Mouse (Mus musculus): ENCODE results near the gene Ppm1e.

Gene Ppm1e

GRCm38 (mm10) chr11:87322558-87322957 lies 36.3 kb downstream of the Ppm1e start:
- ChIA-PET CTCF (no interaction called here), POLR2A (no interaction called here)

DNA sequence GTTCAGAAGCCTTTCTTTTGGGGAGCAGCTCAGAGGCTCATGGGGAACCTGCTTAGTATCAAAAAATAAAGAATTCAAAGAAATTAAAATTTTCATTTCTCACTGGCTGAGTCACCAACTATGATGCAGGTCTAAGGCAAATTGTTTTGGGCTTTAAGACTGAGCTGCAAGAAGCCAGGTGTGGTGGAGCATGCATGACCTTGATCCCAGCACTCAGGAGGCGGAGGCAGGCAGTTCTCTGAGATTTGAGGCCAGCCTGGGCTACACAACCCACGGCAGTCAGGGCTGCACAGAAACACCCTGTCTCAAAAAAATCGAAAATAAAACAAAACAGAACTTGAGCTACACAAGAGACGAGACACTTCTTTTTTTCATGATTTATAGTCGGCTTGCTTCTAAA lies 38.8 kb downstream of the Ppm1e start:
- ChIA-PET POLR2A (interaction anchor here (0.5 to 1.4 kb wide), 8 partner anchors 41 to 439 kb away, joined by 3 to 4 read pairs (median 4); partner anchors contain the start of gene Tex14 (in 1 of the 4)), CTCF (interaction anchor here (0.6 to 1.0 kb wide), 6 partner anchors 14 to 1937 kb away, joined by 3 to 11 read pairs (median 4); no protein-coding TSS in a partner anchor)

- ChIA-PET POLR2A (interaction anchor here in 1 of 4 experiments (0.7 to 1.7 kb wide), 3 partner anchors 9 to 40 kb away, joined by 3 to 4 read pairs (median 3); no protein-coding TSS in a partner anchor), CTCF (interaction anchor here in 1 of 4 experiments (0.9 kb wide), 1 partner anchor 15 kb away, joined by 3 read pairs; no protein-coding TSS in a partner anchor)
Observed at GRCm38 (mm10) chr11:87318956-87319708, 39.7 kb downstream of the Ppm1e start.

DNA sequence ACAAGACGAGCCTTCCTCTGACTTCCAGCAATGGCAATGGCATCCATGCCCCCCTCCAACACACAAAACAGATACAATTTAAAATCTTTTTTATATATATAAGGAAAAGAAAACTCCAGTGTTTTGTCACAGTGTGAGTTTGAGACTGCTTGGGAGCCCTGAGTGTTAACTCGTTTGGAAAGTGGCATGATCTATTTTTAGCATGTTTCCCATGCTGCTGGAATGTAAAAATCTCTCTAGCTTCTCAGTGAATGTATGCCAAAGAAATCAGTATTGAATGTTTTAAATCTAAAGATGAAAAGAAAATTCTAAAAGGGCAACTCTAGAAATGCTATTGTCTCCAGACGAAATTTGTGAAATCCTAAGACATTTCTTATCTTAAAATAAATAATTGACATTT lies 45.3 kb downstream of the Ppm1e start:
- CTCF ChIA-PET: no interaction called here
- POLR2A ChIA-PET: interaction anchor here in 1 of 4 experiments (1.2 to 1.4 kb wide), 2 partner anchors 10 to 92 kb away, joined by 3 read pairs; partner anchors contain the start of gene Tex14

- CTCF ChIA-PET: interaction anchor here in 1 of 4 experiments (0.6 kb wide), 1 partner anchor 24 kb away, joined by 3 read pairs; no protein-coding TSS in a partner anchor
- POLR2A ChIA-PET: interaction anchor here in 2 of 4 experiments (1.1 to 1.2 kb wide), 2 partner anchors 8 to 19 kb away, joined by 3 to 4 read pairs; no protein-coding TSS in a partner anchor
Observed at GRCm38 (mm10) chr11:87310309-87310708, 48.5 kb downstream of the Ppm1e start.

DNA sequence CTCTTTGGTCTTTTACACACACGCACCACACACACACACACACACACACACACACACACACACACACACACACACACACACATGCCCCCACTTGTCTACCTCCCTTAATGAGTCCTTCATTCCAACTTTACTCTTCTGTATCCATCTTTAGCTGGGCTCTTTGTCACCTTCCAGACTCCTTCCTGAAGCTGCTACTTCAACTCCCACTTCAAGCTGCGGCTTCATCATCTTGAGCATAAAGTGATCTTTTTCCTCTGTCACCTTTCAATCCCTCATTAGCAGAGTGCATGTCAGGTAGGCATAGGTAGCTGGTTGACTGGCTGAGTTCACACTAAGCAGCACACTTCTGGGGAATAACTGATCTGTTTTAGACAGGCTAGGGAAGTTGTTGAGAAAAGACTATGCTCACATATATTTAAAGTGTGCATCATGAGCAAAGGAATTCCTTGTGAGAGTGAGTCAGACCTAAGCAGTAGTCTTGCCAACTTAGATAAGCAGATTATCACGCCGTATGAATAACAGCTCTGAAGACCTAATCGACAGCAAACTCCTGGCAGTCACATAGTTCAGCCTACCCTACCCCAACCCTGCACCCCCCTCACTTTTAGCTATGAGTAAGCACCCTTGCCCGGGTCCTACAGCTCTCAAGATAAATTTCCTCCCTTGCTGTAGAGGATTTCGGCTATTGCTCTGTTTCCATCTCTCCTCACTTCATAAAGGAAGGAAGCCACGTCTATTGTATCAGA lies 49.3 kb downstream of the Ppm1e start:
- ChIA-PET POLR2A (interaction anchor here in 2 of 4 experiments (0.7 to 1.2 kb wide), 4 partner anchors 9 to 1235 kb away, joined by 3 to 4 read pairs (median 4); no protein-coding TSS in a partner anchor), CTCF (interaction anchor here in 1 of 4 experiments (0.6 kb wide), 1 partner anchor 88 kb away, joined by 7 read pairs; no protein-coding TSS in a partner anchor)

GRCm38 (mm10) chr11:87299066-87299465 lies 59.8 kb downstream of the Ppm1e start:
- CTCF ChIA-PET: no interaction called here
- POLR2A ChIA-PET: no interaction called here

GRCm38 (mm10) chr11:87296467-87296866 lies 62.4 kb downstream of the Ppm1e start:
- POLR2A ChIA-PET: no interaction called here
- CTCF ChIA-PET: no interaction called here

GRCm38 (mm10) chr11:87295636-87296035 lies 63.2 kb downstream of the Ppm1e start:
- ChIA-PET POLR2A (no interaction called here), CTCF (no interaction called here)

DNA sequence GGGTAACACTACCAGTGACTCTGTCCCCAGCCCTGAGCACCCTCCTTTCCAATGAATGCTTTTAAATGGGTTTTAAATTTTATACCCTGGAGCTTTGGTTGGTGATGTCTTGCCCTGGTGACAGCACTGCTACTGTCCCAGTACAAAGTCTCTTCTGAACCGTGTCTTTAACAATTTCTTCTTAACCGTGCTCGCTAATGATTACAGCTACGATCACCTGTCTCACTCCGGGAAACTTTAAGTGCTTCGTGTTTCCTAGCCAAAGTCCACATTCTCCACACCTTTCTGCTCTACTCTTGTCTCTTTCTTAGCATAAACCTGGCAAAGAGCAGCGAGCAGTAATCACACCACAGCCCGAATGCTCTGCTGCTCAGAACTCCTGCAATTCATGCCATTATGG lies 69.5 kb downstream of the Ppm1e start:
- POLR2A ChIA-PET: no interaction called here
- CTCF ChIA-PET: no interaction called here

DNA sequence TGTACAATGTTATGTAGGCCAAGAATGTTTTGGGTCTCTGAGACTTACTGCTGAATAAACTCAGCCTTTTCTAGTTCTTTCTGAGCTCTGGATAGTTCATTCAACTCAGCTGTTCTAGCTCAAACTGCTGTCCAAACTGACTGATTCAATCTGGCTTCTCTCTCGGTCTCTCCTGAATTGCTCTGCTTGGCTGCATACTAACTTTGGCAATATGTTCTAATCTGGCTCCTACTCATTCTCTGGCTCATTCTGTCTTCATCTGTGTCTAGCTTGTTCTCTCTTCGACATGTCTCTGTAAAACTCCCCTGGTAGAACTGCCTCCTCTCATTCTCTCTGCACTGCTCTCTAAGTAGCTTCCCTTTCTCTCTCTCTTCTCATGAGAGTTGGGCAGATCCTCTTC lies 72.6 kb downstream of the Ppm1e start:
- CTCF ChIA-PET: interaction anchor here in 1 of 4 experiments (0.6 kb wide), 1 partner anchor 24 kb away, joined by 3 read pairs; no protein-coding TSS in a partner anchor
- POLR2A ChIA-PET: no interaction called here

DNA sequence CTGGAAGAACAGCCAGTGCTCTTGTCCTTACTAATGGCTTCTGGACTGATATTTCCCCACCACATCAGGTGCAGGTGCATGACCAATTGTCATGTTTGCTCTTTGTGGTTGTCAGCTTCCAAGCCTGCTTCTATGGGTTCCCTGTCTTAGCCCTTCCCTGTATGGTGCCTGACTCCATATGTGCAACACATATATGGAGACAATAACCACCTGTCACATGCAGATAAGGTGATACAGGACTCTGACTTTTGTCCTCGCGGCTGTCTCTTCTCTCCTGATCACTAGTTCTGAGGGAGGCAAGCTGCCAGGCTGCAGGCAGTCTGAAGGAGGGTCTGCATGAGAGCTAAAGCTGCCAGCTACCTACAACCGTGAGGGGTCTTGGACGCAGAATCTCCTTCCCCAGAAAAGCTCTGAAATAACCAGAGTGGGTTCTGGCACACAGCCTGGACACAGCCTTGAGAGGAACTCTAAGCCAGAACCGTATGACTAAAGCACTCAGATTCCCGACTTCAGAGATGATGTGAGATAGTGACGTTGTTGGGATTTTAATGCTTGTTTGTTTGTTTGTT lies 76.8 kb downstream of the Ppm1e start:
- CTCF ChIA-PET: no interaction called here
- POLR2A ChIA-PET: interaction anchor here in 1 of 4 experiments (0.6 kb wide), 1 partner anchor 1603 kb away, joined by 4 read pairs; no protein-coding TSS in a partner anchor

- ChIA-PET POLR2A (interaction anchor here in 1 of 4 experiments (1.0 to 1.3 kb wide), 2 partner anchors 40 to 125 kb away, joined by 3 read pairs; no protein-coding TSS in a partner anchor), CTCF (interaction anchor here in 1 of 4 experiments (0.6 kb wide), 1 partner anchor 46 kb away, joined by 6 read pairs; no protein-coding TSS in a partner anchor)
Observed at GRCm38 (mm10) chr11:87279461-87279860, 79.4 kb downstream of the Ppm1e start.

GRCm38 (mm10) chr11:87278807-87279206 lies 80.0 kb downstream of the Ppm1e start:
- CTCF ChIA-PET: no interaction called here
- POLR2A ChIA-PET: interaction anchor here in 1 of 4 experiments (1.0 to 1.3 kb wide), 2 partner anchors 41 to 125 kb away, joined by 3 read pairs; no protein-coding TSS in a partner anchor

- CTCF ChIA-PET: interaction anchor here in 1 of 4 experiments (1.6 kb wide), 1 partner anchor 122 kb away, joined by 4 read pairs; no protein-coding TSS in a partner anchor
- POLR2A ChIA-PET: interaction anchor here (0.7 to 1.2 kb wide), 6 partner anchors 16 to 167 kb away, joined by 3 to 5 read pairs (median 3); partner anchors contain the start of genes Prr11 (in 1 of the 4) and Ska2 (in 1 of the 4)
Observed at GRCm38 (mm10) chr11:87276240-87276985, 82.4 kb downstream of the Ppm1e start.

- CTCF ChIA-PET: interaction anchor here in 1 of 4 experiments (1.6 kb wide), 1 partner anchor 122 kb away, joined by 4 read pairs; no protein-coding TSS in a partner anchor
Observed at GRCm38 (mm10) chr11:87275420-87276048, 83.3 kb downstream of the Ppm1e start.

GRCm38 (mm10) chr11:87272725-87273124 lies 86.1 kb downstream of the Ppm1e start:
- CTCF ChIA-PET: no interaction called here
- POLR2A ChIA-PET: no interaction called here

More at GRCm38 (mm10) chr11:87275420-87276048, 83.3 kb downstream of the Ppm1e start:
- POLR2A ChIA-PET: interaction anchor here in 1 of 4 experiments (1.0 to 1.2 kb wide), 4 partner anchors 15 to 167 kb away, joined by 3 to 4 read pairs (median 3); partner anchors contain the start of genes Prr11 and Ska2

DNA sequence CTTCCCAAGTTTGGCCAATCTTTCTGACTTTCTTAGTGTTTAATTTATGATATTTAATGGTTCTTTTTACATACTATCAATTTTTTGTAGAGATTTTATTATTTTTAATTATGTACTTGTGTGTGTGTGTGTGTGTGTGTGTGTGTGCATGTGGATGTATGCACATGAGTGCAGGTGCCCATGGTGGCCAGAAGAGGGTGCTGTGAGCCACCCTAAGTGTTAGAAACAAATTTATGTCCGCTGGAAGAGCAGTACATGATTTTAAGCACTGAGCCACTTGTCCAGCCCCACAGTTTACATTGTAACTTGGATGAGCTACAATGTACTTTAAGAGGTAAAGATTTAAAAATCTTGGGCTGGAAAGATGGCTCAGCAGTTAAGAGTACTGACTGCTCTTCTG lies 87.3 kb downstream of the Ppm1e start:
- ChIA-PET POLR2A (no interaction called here), CTCF (no interaction called here)
